Mouse (Mus musculus) intestine, embryonic 14.5 days (tissue): ENCODE measurements around the gene Scd4. TPM values are rescaled to one million over a fixed set of nuclear protein-coding genes. Genes with fewer than 3 reads are reported as not detected.

Source experiments
- ATAC-seq: fragments of 200-750 bp; cut with Nextera tagmentation; replicated peaks from 2 replicates; pipeline ENCODE4 v1.8.0; 2017; ENCODE audit warnings: low read depth, moderate number of reproducible peaks, moderate TSS enrichment, moderate library complexity; ENCODE audit not compliant: low FRiP score, low TSS enrichment
- DNase-seq: peaks from one replicate; pipeline ENCODE4 v3.0.0-alpha.2; 2018; ENCODE audit warnings: low spot score
- H3K27ac ChIP-seq: fragments of 300-500 bp; sonication (generic); 2 replicates; pipeline ENCODE4 v1.5.1; 2014; ENCODE audit warnings: low read depth, mild to moderate bottlenecking, control low read depth
- H3K27me3 ChIP-seq: fragments of 300-500 bp; sonication (generic); replicated peaks from 2 replicates; pipeline ENCODE4 v1.6.1; 2014; ENCODE audit warnings: low read length, control low read depth; ENCODE audit not compliant: control insufficient read depth, insufficient read depth
- H3K36me3 ChIP-seq: fragments of 300-500 bp; sonication (generic); 2 replicates; pipeline ENCODE4 v1.6.1; 2014; ENCODE audit warnings: low read length, control low read depth; ENCODE audit not compliant: control insufficient read depth, insufficient read depth
- H3K4me1 ChIP-seq: fragments of 300-500 bp; sonication (generic); replicated peaks from 2 replicates; pipeline ENCODE4 v1.6.1; 2014; ENCODE audit warnings: low read length, control low read depth, mixed read lengths; ENCODE audit not compliant: control insufficient read depth, insufficient read depth
- H3K4me2 ChIP-seq: fragments of 300-500 bp; sonication (generic); 2 replicates; pipeline ENCODE4 v1.6.1; 2014; ENCODE audit warnings: low read length
- H3K4me3 ChIP-seq: fragments of 300-500 bp; sonication (generic); 2 replicates; pipeline ENCODE4 v1.5.1; 2014; ENCODE audit warnings: low read depth, low read length, control low read depth, mixed read lengths
- H3K9ac ChIP-seq: fragments of 300-500 bp; sonication (generic); 2 replicates; pipeline ENCODE4 v1.6.1; 2014; ENCODE audit warnings: mild to moderate bottlenecking, low read length
- H3K9me3 ChIP-seq: fragments of 300-500 bp; sonication (generic); 2 replicates; pipeline ENCODE4 v1.6.1; 2016; ENCODE audit warnings: low read length, control low read depth; ENCODE audit not compliant: control insufficient read depth
- WGBS: fragments of 180-500 bp; shearing (Covaris S2); extraction: QIAGEN DNeasy Blood & Tissue Kit; methylation state at CpG from one replicate; pipeline ENCODE4 v1.1.7; 2014; 5-methylcytosine and 5-hydroxymethylcytosine counted together
- polyA plus RNA-seq: library from polyadenylated mRNA; unstranded; fragments of >200 nt; fragmentation: Nextera tagmentation; extraction: Ambion mirVana; gene quantifications from 2 replicates; pipeline ENCODE4 v1.2.1, GENCODE M21; 2014

Gene Scd4
- polyA plus RNA-seq, 1 experiment from 2014 or later = 0.08 TPM

- H3K9me3 ChIP-seq = no peaks in the 10 kb centered on the region
- peak overlapping the region; percentile 90 for H3K9ac ChIP-seq
- DNase-seq (no peak), ATAC-seq (no peak)
- H3K27me3 ChIP-seq = no peaks in the 10 kb centered on the region
- H3K4me1 ChIP-seq = peaks cover 49% of the 10 kb centered on the region
- H3K4me2 ChIP-seq = peak overlapping the region; percentile 97
- 72% methylated on average over 9 of the region's 9 CpGs for WGBS
- no peak overlapping the region for H3K27ac ChIP-seq
- H3K36me3 ChIP-seq = peaks cover 75% of the 10 kb centered on the region
- peak overlapping the region; percentile 97 for H3K4me3 ChIP-seq
Observed at GRCm38 (mm10) chr19:44297862-44298261, 35.0 kb upstream of the Scd4 start.

GRCm38 (mm10) chr19:44299078-44299477 is 33.8 kb upstream of the Scd4 start:
- Histone ChIP-seq H3K4me3 (peak overlapping the region; percentile 97), H3K4me2 (peak overlapping the region; percentile 97), H3K4me1 (peaks cover 52% of the 10 kb centered on the region), H3K9ac (peak overlapping the region; percentile 27), H3K27ac (no peak overlapping the region), H3K9me3 (no peaks in the 10 kb centered on the region), H3K27me3 (no peaks in the 10 kb centered on the region), H3K36me3 (peaks cover 87% of the 10 kb centered on the region)
- ATAC-seq (no peak), DNase-seq (no peak)
- 85% methylated on average over 9 of the region's 9 CpGs for WGBS

- 67% methylated on average over 6 of the region's 6 CpGs for WGBS
- ATAC-seq (no peak), DNase-seq (no peak)
- Histone ChIP-seq H3K36me3 (peaks cover 95% of the 10 kb centered on the region), H3K4me2 (peak overlapping the region; percentile 0), H3K27ac (no peak overlapping the region), H3K4me1 (peaks cover 52% of the 10 kb centered on the region), H3K4me3 (no peak overlapping the region), H3K27me3 (no peaks in the 10 kb centered on the region), H3K9me3 (no peaks in the 10 kb centered on the region), H3K9ac (no peak overlapping the region)
Observed at GRCm38 (mm10) chr19:44299902-44300301, 33.0 kb upstream of the Scd4 start.

- Histone ChIP-seq H3K4me1 (peaks cover 52% of the 10 kb centered on the region), H3K4me3 (no peak overlapping the region), H3K27ac (no peak overlapping the region), H3K27me3 (no peaks in the 10 kb centered on the region), H3K36me3 (peaks cover 96% of the 10 kb centered on the region), H3K9me3 (no peaks in the 10 kb centered on the region), H3K4me2 (0 out of 2 replicates have a peak overlapping the region, but pooled peaks have one; percentile 0), H3K9ac (no peak overlapping the region)
- DNase-seq (peak; percentile 50), ATAC-seq (no peak)
- 81% methylated on average over 7 of the region's 7 CpGs for WGBS
Observed at GRCm38 (mm10) chr19:44300520-44300919, 32.4 kb upstream of the Scd4 start.

DNA sequence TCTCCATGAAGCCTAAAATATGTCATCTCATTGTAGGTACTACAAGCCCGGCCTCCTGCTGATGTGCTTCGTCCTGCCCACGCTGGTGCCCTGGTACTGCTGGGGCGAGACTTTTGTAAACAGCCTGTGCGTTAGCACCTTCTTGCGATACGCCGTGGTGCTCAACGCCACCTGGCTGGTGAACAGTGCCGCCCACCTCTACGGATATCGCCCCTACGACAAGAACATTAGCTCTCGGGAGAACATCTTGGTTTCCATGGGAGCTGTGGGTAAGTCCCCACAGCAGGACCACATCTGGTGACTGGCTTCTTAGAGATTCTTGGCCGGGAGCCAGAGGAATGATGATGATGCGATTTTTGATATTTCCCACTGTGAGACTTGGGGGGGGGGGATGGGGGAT is 31.7 kb upstream of the Scd4 start:
- peaks cover 99% of the 10 kb centered on the region for H3K36me3 ChIP-seq
- no peak overlapping the region for H3K4me3 ChIP-seq
- no peaks in the 10 kb centered on the region for H3K27me3 ChIP-seq
- H3K9ac ChIP-seq = no peak overlapping the region
- no peak overlapping the region for H3K4me2 ChIP-seq
- H3K27ac ChIP-seq = no peak overlapping the region
- 58% methylated on average over 16 of the region's 16 CpGs for WGBS
- no peaks in the 10 kb centered on the region for H3K9me3 ChIP-seq
- peaks cover 51% of the 10 kb centered on the region for H3K4me1 ChIP-seq
- no peak for ATAC-seq
- DNase-seq = peak; percentile 68

- peaks cover 99% of the 10 kb centered on the region for H3K36me3 ChIP-seq
- no peak for ATAC-seq
- 69% methylated on average over 9 of the region's 9 CpGs for WGBS
Observed at GRCm38 (mm10) chr19:44301671-44302305, 31.1 kb upstream of the Scd4 start.

GRCm38 (mm10) chr19:44302901-44303300 is 30.0 kb upstream of the Scd4 start:
- 83% methylated on average over 11 of the region's 11 CpGs for WGBS
- peaks cover 100% of the 10 kb centered on the region for H3K36me3 ChIP-seq
- no peak overlapping the region for H3K9ac ChIP-seq
- H3K27ac ChIP-seq = no peak overlapping the region
- H3K27me3 ChIP-seq = no peaks in the 10 kb centered on the region
- peaks cover 35% of the 10 kb centered on the region for H3K4me1 ChIP-seq
- no peak overlapping the region for H3K4me3 ChIP-seq
- no peaks in the 10 kb centered on the region for H3K9me3 ChIP-seq
- no peak overlapping the region for H3K4me2 ChIP-seq
- peak; percentile 48 for DNase-seq
- ATAC-seq = no peak

More at GRCm38 (mm10) chr19:44301671-44302305, 31.1 kb upstream of the Scd4 start:
- peaks cover 45% of the 10 kb centered on the region for H3K4me1 ChIP-seq
- H3K27me3 ChIP-seq = no peaks in the 10 kb centered on the region
- no peaks in the 10 kb centered on the region for H3K9me3 ChIP-seq
- H3K4me3 ChIP-seq = no peak overlapping the region
- peak; percentile 53 for DNase-seq
- H3K27ac ChIP-seq = no peak overlapping the region
- no peak overlapping the region for H3K4me2 ChIP-seq
- H3K9ac ChIP-seq = no peak overlapping the region

DNA sequence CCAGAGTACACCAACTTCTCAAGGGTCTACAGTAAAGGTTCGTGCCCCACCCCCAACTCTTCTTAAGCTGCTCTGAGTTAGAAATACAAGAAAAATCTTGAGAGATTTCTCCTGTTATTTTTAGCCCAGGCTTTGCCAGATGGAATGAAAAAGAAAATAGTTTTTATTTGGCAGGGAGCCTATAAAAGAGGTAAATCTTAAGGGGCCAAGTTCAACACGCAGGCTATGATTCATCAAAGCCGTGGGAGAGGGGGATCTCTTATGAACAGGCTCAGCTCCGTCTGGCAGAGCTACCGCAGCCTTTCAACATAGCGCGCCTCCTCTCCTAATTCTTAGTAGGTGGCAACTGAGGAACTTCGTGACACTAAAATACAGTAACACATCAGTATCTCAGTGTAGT is 29.4 kb upstream of the Scd4 start:
- Histone ChIP-seq H3K27ac (no peak overlapping the region), H3K9me3 (no peaks in the 10 kb centered on the region), H3K4me2 (no peak overlapping the region), H3K27me3 (no peaks in the 10 kb centered on the region), H3K9ac (no peak overlapping the region), H3K36me3 (peaks cover 100% of the 10 kb centered on the region), H3K4me1 (peaks cover 29% of the 10 kb centered on the region), H3K4me3 (no peak overlapping the region)
- 52% methylated on average over 8 of the region's 8 CpGs for WGBS
- ATAC-seq (no peak), DNase-seq (peak; percentile 49)

GRCm38 (mm10) chr19:44304419-44304818 is 28.5 kb upstream of the Scd4 start:
- 87% methylated on average over 10 of the region's 10 CpGs for WGBS
- peak; percentile 47 for DNase-seq
- H3K27ac ChIP-seq = no peak overlapping the region

More at GRCm38 (mm10) chr19:44304419-44304818, 28.5 kb upstream of the Scd4 start:
- Histone ChIP-seq H3K4me1 (peaks cover 25% of the 10 kb centered on the region; the same call in 1 of the 2 replicates), H3K4me3 (no peak overlapping the region), H3K9ac (no peak overlapping the region), H3K4me2 (no peak overlapping the region), H3K27me3 (no peaks in the 10 kb centered on the region), H3K36me3 (peaks cover 95% of the 10 kb centered on the region), H3K9me3 (no peaks in the 10 kb centered on the region)
- ATAC-seq = no peak
